Mouse (Mus musculus): ENCODE measurements around the gene 1810049J17Rik. TPM values are rescaled to one million over a fixed set of nuclear protein-coding genes. Genes with fewer than 3 reads are reported as not detected.
"Not testable (repeated sequence)": the region's sequence is repeated elsewhere in the genome, so short reads cannot be mapped to it uniquely, and the experiment has no call there.

The 1810049J17Rik gene
- 0.54 TPM in 1 of 2 replicates, not detected in the other for polyA plus RNA-seq (2014; fragmentation: Nextera tagmentation; extraction: Ambion mirVana)

DNA sequence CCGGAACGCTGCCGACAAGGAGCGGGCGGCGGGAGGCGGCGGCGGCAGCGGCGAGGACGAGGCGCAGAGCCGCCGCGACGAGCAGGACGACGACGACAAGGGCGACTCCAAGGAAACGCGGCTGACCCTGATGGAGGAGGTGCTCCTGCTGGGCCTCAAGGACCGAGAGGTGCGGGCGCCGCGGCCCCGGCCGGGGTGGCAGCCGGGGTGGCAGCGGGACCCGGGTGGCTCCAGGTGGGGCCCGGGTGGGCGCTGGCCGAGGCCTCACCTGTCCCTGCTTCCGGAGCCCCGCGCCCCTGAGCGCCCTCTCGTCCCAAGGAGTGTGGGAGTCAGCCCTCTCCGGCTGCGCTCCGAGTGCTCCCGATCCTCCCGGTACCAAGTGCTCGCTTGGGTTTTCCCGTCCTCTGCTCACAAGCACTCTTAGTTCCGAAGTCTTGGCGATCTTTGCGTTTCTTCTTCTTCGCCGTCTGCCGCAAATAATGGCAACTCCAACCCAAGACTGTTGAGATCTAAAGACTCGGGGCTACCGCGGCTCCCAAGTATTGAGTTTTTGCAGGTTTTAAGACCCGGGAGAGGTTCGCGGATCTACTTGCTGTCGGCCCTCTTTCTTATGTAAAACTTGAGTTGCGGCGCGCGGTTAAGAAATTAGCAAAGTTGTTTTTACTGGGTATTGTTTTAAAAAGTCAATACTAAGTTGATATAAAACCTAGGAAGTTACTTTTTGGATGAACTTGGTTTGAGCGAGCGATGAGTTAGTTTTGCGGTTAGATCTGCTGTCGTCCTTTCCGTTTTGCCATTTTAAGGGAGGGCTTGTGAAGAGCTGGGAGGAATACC lies at the start of gene 1810049J17Rik:
Gene 1810049J17Rik, minus strand, starts transcription at position 112 of the 834 bp plus-strand sequence.
- peak within 1 kb of the TSS; percentile 88 to 94 for H3K27ac ChIP-seq (replicated peaks in 1 of 2; ENCODE audit: control insufficient read depth in 1 of 2, insufficient read depth in 1 of 2, low read depth in 2 of 2, low read length in 2 of 2)
- H3K9me3 ChIP-seq (ENCODE audit: control insufficient read depth, low read length), result no peaks in the 10 kb centered on the region
- peak within 1 kb of the TSS; percentile 79 to 96 for H3K4me3 ChIP-seq (ENCODE audit: control insufficient read depth in 1 of 2, insufficient read depth in 1 of 2, low read depth in 1 of 2, low read length in 2 of 2)
- ATAC-seq (ENCODE audit: insufficient number of reproducible peaks, insufficient read depth, low FRiP score, low read depth), result peak; percentile 14; the same call in 1 of the 2 replicates
- peaks cover 10% of the 10 kb centered on the region for H3K36me3 ChIP-seq (ENCODE audit: control insufficient read depth, insufficient read depth, low read length)
- H3K4me2 ChIP-seq (ENCODE audit: low read length), result peak within 1 kb of the TSS; percentile 82
- peak within 1 kb of the TSS; percentile 96 for H3K9ac ChIP-seq (ENCODE audit: low read length)
- H3K4me1 ChIP-seq (ENCODE audit: control insufficient read depth in 2 of 2, insufficient read depth in 2 of 2, low read length in 2 of 2), result peaks cover 7 to 27% of the 10 kb centered on the region in 2 experiments
- under 1% methylated on average over 66 of the region's 70 CpGs for WGBS
- no peaks in the 10 kb centered on the region for H3K27me3 ChIP-seq (ENCODE audit: control insufficient read depth, insufficient read depth, low read length)

- no peak overlapping the region for H3K9ac ChIP-seq (ENCODE audit: low read length)
- no peak overlapping the region for H3K4me3 ChIP-seq (ENCODE audit: control insufficient read depth in 1 of 2, insufficient read depth in 1 of 2, low read depth in 1 of 2, low read length in 2 of 2)
- 6% methylated on average over 8 of the region's 8 CpGs for WGBS
These were observed 49.5 kb upstream of the 1810049J17Rik start for GRCm38 (mm10) chr15:12371183-12371582.

GRCm38 (mm10) chr15:12370096-12370495 lies 48.4 kb upstream of the 1810049J17Rik start:
- Histone ChIP-seq H3K4me1 (ENCODE audit: control insufficient read depth in 2 of 2, insufficient read depth in 2 of 2, low read length in 2 of 2) (peaks cover 16 to 17% of the 10 kb centered on the region in 2 experiments), H3K9ac (ENCODE audit: low read length) (no peak overlapping the region), H3K4me2 (ENCODE audit: low read length) (no peak overlapping the region), H3K9me3 (ENCODE audit: control insufficient read depth, low read length) (no peaks in the 10 kb centered on the region), H3K27me3 (ENCODE audit: control insufficient read depth, insufficient read depth, low read length) (no peaks in the 10 kb centered on the region), H3K36me3 (ENCODE audit: control insufficient read depth, insufficient read depth, low read length) (peaks cover 17% of the 10 kb centered on the region), H3K4me3 (ENCODE audit: control insufficient read depth in 1 of 2, insufficient read depth in 1 of 2, low read depth in 1 of 2, low read length in 2 of 2) (no peak overlapping the region), H3K27ac (replicated peaks in 1 of 2; ENCODE audit: control insufficient read depth in 1 of 2, insufficient read depth in 1 of 2, low read depth in 2 of 2, low read length in 2 of 2) (no peak overlapping the region)
- WGBS, result 88% methylated on average over 3 of the region's 3 CpGs
- no peak for ATAC-seq (ENCODE audit: insufficient number of reproducible peaks, insufficient read depth, low FRiP score, low read depth)

More at GRCm38 (mm10) chr15:12371183-12371582, 49.5 kb upstream of the 1810049J17Rik start:
- no peak overlapping the region for H3K4me2 ChIP-seq (ENCODE audit: low read length)
- peaks cover 24 to 25% of the 10 kb centered on the region in 2 experiments for H3K4me1 ChIP-seq (ENCODE audit: control insufficient read depth in 2 of 2, insufficient read depth in 2 of 2, low read length in 2 of 2)
- ATAC-seq (ENCODE audit: insufficient number of reproducible peaks, insufficient read depth, low FRiP score, low read depth), result no peak
- no peak overlapping the region for H3K27ac ChIP-seq (replicated peaks in 1 of 2; ENCODE audit: control insufficient read depth in 1 of 2, insufficient read depth in 1 of 2, low read depth in 2 of 2, low read length in 2 of 2)
- H3K9me3 ChIP-seq (ENCODE audit: control insufficient read depth, low read length), result no peaks in the 10 kb centered on the region
- H3K36me3 ChIP-seq (ENCODE audit: control insufficient read depth, insufficient read depth, low read length), result peaks cover 17% of the 10 kb centered on the region
- H3K27me3 ChIP-seq (ENCODE audit: control insufficient read depth, insufficient read depth, low read length), result no peaks in the 10 kb centered on the region

DNA sequence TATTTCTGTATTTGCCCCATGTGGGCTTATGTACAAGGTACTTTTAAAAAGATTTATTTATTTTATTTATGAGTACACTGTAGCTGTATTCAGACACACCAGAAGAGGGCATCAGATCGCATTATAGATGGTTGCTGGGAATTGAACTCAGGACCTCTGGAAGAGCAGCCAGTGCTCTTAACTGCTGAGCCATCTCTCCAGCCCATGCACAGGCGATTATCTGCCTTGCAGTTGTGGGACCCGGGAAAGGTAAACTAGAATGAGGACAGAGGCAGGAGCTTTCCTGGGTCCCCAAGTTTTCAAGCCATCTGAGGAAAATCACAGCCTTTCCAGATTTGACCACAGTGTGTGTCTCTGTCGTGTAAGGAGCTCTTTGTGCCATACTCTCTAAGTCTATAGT lies 47.2 kb upstream of the 1810049J17Rik start:
- peaks cover 15 to 16% of the 10 kb centered on the region in 2 experiments for H3K4me1 ChIP-seq (ENCODE audit: control insufficient read depth in 2 of 2, insufficient read depth in 2 of 2, low read length in 2 of 2)
- ATAC-seq (ENCODE audit: insufficient number of reproducible peaks, insufficient read depth, low FRiP score, low read depth), result no peak
- no peak overlapping the region for H3K9ac ChIP-seq (ENCODE audit: low read length)
- H3K27me3 ChIP-seq (ENCODE audit: control insufficient read depth, insufficient read depth, low read length), result no peaks in the 10 kb centered on the region
- no peak overlapping the region for H3K4me3 ChIP-seq (ENCODE audit: control insufficient read depth in 1 of 2, insufficient read depth in 1 of 2, low read depth in 1 of 2, low read length in 2 of 2)
- H3K27ac ChIP-seq (replicated peaks in 1 of 2; ENCODE audit: control insufficient read depth in 1 of 2, insufficient read depth in 1 of 2, low read depth in 2 of 2, low read length in 2 of 2), result no peak overlapping the region
- no peak overlapping the region for H3K4me2 ChIP-seq (ENCODE audit: low read length)
- peaks cover 7% of the 10 kb centered on the region for H3K36me3 ChIP-seq (ENCODE audit: control insufficient read depth, insufficient read depth, low read length)
- 86% methylated on average over 4 of the region's 4 CpGs for WGBS
- no peaks in the 10 kb centered on the region for H3K9me3 ChIP-seq (ENCODE audit: control insufficient read depth, low read length)

- Histone ChIP-seq H3K36me3 (ENCODE audit: control insufficient read depth, insufficient read depth, low read length) (peaks cover 7% of the 10 kb centered on the region), H3K27me3 (ENCODE audit: control insufficient read depth, insufficient read depth, low read length) (no peaks in the 10 kb centered on the region), H3K4me2 (ENCODE audit: low read length) (peak overlapping the region; percentile 37; the same call in 1 of the 2 replicates), H3K4me3 (ENCODE audit: control insufficient read depth in 1 of 2, insufficient read depth in 1 of 2, low read depth in 1 of 2, low read length in 2 of 2) (no peak overlapping the region), H3K4me1 (ENCODE audit: control insufficient read depth in 2 of 2, insufficient read depth in 2 of 2, low read length in 2 of 2) (peaks cover 15 to 16% of the 10 kb centered on the region in 2 experiments), H3K9ac (ENCODE audit: low read length) (no peak overlapping the region), H3K27ac (replicated peaks in 1 of 2; ENCODE audit: control insufficient read depth in 1 of 2, insufficient read depth in 1 of 2, low read depth in 2 of 2, low read length in 2 of 2) (peak overlapping the region; percentile 41 to 77), H3K9me3 (ENCODE audit: control insufficient read depth, low read length) (no peaks in the 10 kb centered on the region)
- no peak for ATAC-seq (ENCODE audit: insufficient number of reproducible peaks, insufficient read depth, low FRiP score, low read depth)
- 80% methylated on average over 11 of the region's 11 CpGs for WGBS
These were observed 46.7 kb upstream of the 1810049J17Rik start for GRCm38 (mm10) chr15:12368357-12368756.

DNA sequence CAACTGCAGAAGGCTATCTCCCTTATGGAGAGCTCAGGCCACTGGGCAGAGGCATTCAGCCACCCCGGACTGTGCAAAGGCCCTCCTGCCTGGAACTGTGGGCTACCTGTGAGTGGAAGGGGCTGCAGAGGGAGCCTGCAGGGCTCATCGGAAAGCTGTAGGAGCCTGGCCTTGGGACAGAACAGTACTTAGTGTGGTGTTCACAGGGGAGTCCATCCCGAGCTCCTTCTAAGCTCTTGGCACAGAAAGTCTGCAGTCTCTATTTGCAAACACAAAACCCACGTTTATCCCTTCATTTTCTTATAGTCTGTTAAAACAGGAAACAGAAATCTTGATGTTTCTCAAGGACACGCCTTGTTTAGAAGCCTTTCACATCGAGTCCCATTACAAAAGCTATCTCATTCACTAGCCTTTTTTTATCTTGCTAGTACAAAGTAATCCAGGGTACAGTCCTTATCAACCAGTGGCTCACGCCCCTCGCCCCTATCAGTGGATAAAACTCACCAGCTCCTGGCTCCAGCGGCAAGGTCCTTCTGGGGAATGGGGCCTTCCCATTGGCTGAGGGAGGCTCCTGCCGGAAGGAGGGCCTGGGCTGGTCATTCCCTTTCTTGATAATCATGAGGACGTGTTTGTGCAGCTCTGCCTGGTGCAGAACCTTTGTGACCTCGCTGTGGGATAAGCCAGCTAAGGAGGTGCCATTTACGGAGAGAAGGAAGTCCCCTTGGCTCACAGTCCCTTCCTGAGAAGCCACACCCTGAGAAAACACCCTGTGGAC lies 45.8 kb upstream of the 1810049J17Rik start:
- no peaks in the 10 kb centered on the region for H3K27me3 ChIP-seq (ENCODE audit: control insufficient read depth, insufficient read depth, low read length)
- peak overlapping the region; percentile 41 to 77 for H3K27ac ChIP-seq (replicated peaks in 1 of 2; ENCODE audit: control insufficient read depth in 1 of 2, insufficient read depth in 1 of 2, low read depth in 2 of 2, low read length in 2 of 2)
- WGBS, result 11% methylated on average over 13 of the region's 13 CpGs
- peaks cover 15 to 16% of the 10 kb centered on the region in 2 experiments for H3K4me1 ChIP-seq (ENCODE audit: control insufficient read depth in 2 of 2, insufficient read depth in 2 of 2, low read length in 2 of 2)
- H3K4me3 ChIP-seq (ENCODE audit: control insufficient read depth in 1 of 2, insufficient read depth in 1 of 2, low read depth in 1 of 2, low read length in 2 of 2), result no peak overlapping the region
- peaks cover 7% of the 10 kb centered on the region for H3K36me3 ChIP-seq (ENCODE audit: control insufficient read depth, insufficient read depth, low read length)
- ATAC-seq (ENCODE audit: insufficient number of reproducible peaks, insufficient read depth, low FRiP score, low read depth), result peak; percentile 81
- H3K4me2 ChIP-seq (ENCODE audit: low read length), result peak overlapping the region; percentile 37
- 0 out of 2 replicates have a peak overlapping the region, but pooled peaks have one; percentile 11 for H3K9ac ChIP-seq (ENCODE audit: low read length)
- no peaks in the 10 kb centered on the region for H3K9me3 ChIP-seq (ENCODE audit: control insufficient read depth, low read length)

DNA sequence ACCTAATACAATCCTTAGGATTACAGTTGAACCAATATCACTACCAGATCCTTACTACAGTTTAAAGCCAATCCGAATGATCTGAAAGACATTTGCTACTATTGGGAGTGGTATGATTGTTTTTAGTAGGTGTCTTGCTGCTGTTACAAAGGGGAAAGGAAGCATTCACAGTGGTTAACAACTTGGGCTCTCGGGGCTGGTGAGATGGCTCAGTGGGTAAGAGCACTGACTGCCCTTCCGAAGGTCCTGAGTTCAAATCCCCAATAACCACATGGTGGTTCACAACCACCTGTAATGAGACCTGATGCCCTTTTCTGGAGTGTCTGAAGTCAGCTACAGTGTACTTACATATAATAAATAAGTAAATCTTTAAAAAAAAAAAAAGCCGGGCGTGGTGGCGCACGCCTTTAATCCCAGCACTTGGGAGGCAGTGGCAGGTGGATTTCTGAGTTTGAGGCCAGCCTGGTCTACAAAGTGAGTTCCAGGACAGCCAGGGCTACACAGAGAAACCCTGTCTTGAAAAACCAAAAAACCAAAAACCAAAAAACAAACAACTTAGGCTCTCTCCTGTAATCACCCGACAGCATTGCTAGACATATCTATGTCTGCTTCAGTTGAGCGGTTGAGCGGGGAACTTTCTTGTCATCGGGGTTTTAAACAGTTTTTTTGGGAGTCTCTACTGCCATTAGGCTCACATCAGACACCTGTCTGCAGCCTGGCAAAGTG lies 45.0 kb upstream of the 1810049J17Rik start:
- Histone ChIP-seq H3K36me3 (ENCODE audit: control insufficient read depth, insufficient read depth, low read length) (peaks cover 13% of the 10 kb centered on the region), H3K4me1 (ENCODE audit: control insufficient read depth in 2 of 2, insufficient read depth in 2 of 2, low read length in 2 of 2) (peaks cover 15 to 16% of the 10 kb centered on the region in 2 experiments), H3K4me2 (ENCODE audit: low read length) (peak overlapping the region; percentile 37; the same call in 1 of the 2 replicates), H3K27ac (replicated peaks in 1 of 2; ENCODE audit: control insufficient read depth in 1 of 2, insufficient read depth in 1 of 2, low read depth in 2 of 2, low read length in 2 of 2) (peak overlapping the region; percentile 30 to 77)
- not testable (repeated sequence) for H3K9ac ChIP-seq (ENCODE audit: low read length); H3K27me3 ChIP-seq (ENCODE audit: control insufficient read depth, insufficient read depth, low read length); H3K9me3 ChIP-seq (ENCODE audit: control insufficient read depth, low read length); ATAC-seq (ENCODE audit: insufficient number of reproducible peaks, insufficient read depth, low FRiP score, low read depth); H3K4me3 ChIP-seq (ENCODE audit: control insufficient read depth in 1 of 2, insufficient read depth in 1 of 2, low read depth in 1 of 2, low read length in 2 of 2)
- 83% methylated on average over 11 of the region's 11 CpGs for whole genome bisulfite sequencing
